Mouse (Mus musculus) midbrain, embryonic 16.5 days (tissue): ENCODE data around the gene Wdr61. TPM values are rescaled to one million over a fixed set of nuclear protein-coding genes. Genes with fewer than 3 reads are reported as not detected.

Experiments used
- ATAC-seq: fragments of 200-750 bp; cut with Nextera tagmentation; 2 replicates; pipeline ENCODE4 v1.8.0; 2017; ENCODE audit warnings: moderate TSS enrichment
- H3K27ac ChIP-seq: fragments of 300-500 bp; sonication (generic); 2 replicates; pipeline ENCODE4 v1.5.1; 2014; ENCODE audit warnings: mild to moderate bottlenecking, low read length, mixed read lengths
- H3K27me3 ChIP-seq: fragments of 300-500 bp; sonication (generic); 2 replicates; pipeline ENCODE4 v1.6.1; 2014; ENCODE audit warnings: low read depth, low read length, mixed read lengths; ENCODE audit not compliant: control insufficient read depth, insufficient read depth
- H3K36me3 ChIP-seq: fragments of 300-500 bp; sonication (generic); 2 replicates; pipeline ENCODE4 v1.6.1; 2014; ENCODE audit warnings: mild to moderate bottlenecking, low read length, moderate library complexity, mixed read lengths; ENCODE audit not compliant: control insufficient read depth, insufficient read depth
- H3K4me1 ChIP-seq: fragments of 300-500 bp; sonication (generic); 2 replicates; pipeline ENCODE4 v1.6.1; 2014; ENCODE audit warnings: mild to moderate bottlenecking, low read length, mixed read lengths; ENCODE audit not compliant: control insufficient read depth, insufficient read depth
- H3K4me2 ChIP-seq: fragments of 300-500 bp; sonication (generic); 2 replicates; pipeline ENCODE4 v1.6.1; 2014; ENCODE audit warnings: mild to moderate bottlenecking, low read length, mixed read lengths
- H3K4me3 ChIP-seq: fragments of 300-500 bp; sonication (generic); 2 replicates; pipeline ENCODE4 v1.5.1; 2014; ENCODE audit warnings: low read depth, mild to moderate bottlenecking, low read length, moderate library complexity, mixed read lengths
- H3K9ac ChIP-seq: fragments of 300-500 bp; sonication (generic); 2 replicates; pipeline ENCODE4 v1.6.1; 2014; ENCODE audit warnings: low read depth, low read length, mixed read lengths
- H3K9me3 ChIP-seq: fragments of 300-500 bp; sonication (generic); replicated peaks from 2 replicates; pipeline ENCODE4 v1.6.1; 2014; ENCODE audit warnings: mild to moderate bottlenecking, low read length, mixed read lengths; ENCODE audit not compliant: control insufficient read depth, poor library complexity, severe bottlenecking
- WGBS: fragments of 180-500 bp; shearing (Covaris S2); extraction: QIAGEN DNeasy Blood & Tissue Kit; methylation state at CpG from one replicate; pipeline ENCODE4 v1.1.7; 2014; 5-methylcytosine and 5-hydroxymethylcytosine counted together
- microRNA-seq: library from miRNA; unstranded; fragments of <30 nt; microRNA quantifications from one replicate; pipeline ENCODE4, GENCODE M21; 2017
- polyA plus RNA-seq: library from polyadenylated mRNA; unstranded; fragments of >200 nt; fragmentation: Nextera tagmentation; extraction: Ambion mirVana; gene quantifications from 2 replicates; pipeline ENCODE4 v1.2.1, GENCODE M21; 2015

The Wdr61 gene
- polyA plus RNA-seq, 1 experiment from 2014 or later, result 91.9 TPM

DNA sequence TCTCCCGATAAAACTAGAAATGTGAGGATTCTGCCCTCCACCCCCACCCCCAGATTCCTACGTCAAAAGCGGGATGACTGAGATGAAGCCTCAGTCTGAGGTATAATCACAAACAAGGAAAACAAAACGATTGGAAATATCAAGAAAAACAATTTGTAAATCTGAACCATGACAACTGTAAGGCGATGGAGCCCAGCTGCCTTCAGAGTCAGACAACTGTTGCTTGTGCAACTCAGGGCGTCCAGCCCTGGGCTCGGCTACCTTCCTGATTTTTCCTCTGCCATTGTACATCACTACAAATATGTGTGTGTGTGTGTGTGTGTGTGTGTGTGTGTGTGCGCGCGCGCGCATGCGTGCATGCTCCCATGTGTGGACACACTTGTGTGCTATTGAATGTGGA is 60.4 kb downstream of the Wdr61 start:
- Histone ChIP-seq H3K4me1 (no peaks in the 10 kb centered on the region), H3K4me2 (no peak overlapping the region), H3K36me3 (no peaks in the 10 kb centered on the region), H3K4me3 (no peak overlapping the region), H3K9ac (no peak overlapping the region), H3K27me3 (no peaks in the 10 kb centered on the region), H3K9me3 (no peaks in the 10 kb centered on the region), H3K27ac (no peak overlapping the region)
- 88% methylated on average over 13 of the region's 13 CpGs for WGBS
- ATAC-seq, result no peak

DNA sequence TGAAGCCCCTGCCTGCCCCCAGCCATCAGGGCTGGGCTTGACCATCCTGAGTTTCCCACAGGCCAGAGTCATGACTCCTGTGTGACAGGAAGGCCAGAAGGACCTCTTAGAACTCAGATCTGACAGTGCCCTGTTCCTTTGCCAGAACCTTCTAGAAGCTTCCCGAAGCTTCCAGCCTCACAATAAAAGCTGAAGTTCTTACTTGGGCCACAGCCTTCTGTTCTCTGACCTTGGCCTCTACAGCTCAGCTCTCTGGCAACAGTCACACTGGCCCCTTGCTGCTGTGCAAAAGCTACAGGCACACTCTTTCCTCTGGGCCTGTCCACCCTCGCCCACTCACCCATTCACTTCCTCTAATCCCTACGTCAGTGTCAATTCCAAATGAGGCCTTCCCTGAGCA is 62.4 kb downstream of the Wdr61 start:
- no peaks in the 10 kb centered on the region for H3K9me3 ChIP-seq
- no peak overlapping the region for H3K27ac ChIP-seq
- H3K36me3 ChIP-seq, result no peaks in the 10 kb centered on the region
- no peaks in the 10 kb centered on the region for H3K27me3 ChIP-seq
- no peak overlapping the region for H3K4me3 ChIP-seq
- H3K4me1 ChIP-seq, result no peaks in the 10 kb centered on the region
- H3K4me2 ChIP-seq, result no peak overlapping the region
- no peak for ATAC-seq
- 80% methylated on average over 3 of the region's 3 CpGs for WGBS
- H3K9ac ChIP-seq, result no peak overlapping the region

DNA sequence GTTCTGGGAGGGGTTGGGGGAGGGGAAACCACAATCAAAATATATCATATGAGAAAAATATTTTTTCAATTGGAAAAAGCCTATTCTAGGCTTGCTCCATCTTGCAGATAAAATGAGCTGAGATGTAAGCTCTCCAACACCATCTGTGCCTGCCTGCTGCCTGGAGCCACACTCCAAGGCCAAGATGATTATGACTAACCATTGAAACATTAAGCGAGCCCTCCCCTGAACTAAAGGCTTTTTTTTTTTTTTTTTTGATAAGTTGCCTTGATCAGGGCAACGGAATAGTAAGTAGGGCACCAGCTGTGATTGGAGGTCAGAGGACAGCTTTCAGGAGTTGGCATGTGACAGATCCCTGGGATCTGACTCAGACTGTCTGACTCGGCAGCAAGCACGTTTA is 65.9 kb downstream of the Wdr61 start:
- 46% methylated on average over 4 of the region's 4 CpGs for WGBS
- H3K27ac ChIP-seq, result no peak overlapping the region
- H3K4me1 ChIP-seq, result no peaks in the 10 kb centered on the region
- H3K9me3 ChIP-seq, result no peaks in the 10 kb centered on the region
- no peak overlapping the region for H3K4me2 ChIP-seq
- no peaks in the 10 kb centered on the region for H3K27me3 ChIP-seq
- no peaks in the 10 kb centered on the region for H3K36me3 ChIP-seq
- no peak overlapping the region for H3K9ac ChIP-seq
- H3K4me3 ChIP-seq, result no peak overlapping the region
- ATAC-seq, result no peak

DNA sequence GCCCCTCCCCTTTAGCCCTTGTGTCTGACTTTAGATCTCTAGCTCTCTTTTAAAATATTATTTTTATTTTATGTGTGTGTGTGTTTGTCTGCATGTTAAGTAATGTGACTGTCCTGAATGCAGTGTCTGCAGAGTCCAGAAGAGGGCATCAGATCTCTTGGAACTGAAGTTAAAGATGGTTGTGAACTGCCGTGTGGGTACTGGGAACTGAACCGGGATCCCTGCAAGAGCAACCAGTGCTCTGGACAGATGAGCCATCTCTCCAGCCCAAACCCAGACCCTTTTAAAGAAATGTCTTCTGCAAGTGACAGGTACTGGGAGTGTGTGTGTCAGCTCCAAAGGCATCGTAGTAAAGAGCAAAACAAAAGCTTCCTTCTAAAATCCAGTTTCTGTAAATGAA is 68.2 kb downstream of the Wdr61 start:
- H3K4me3 ChIP-seq, result no peak overlapping the region
- WGBS, result 95% methylated on average over 3 of the region's 3 CpGs
- H3K9me3 ChIP-seq, result no peaks in the 10 kb centered on the region
- H3K4me1 ChIP-seq, result no peaks in the 10 kb centered on the region
- H3K27me3 ChIP-seq, result no peaks in the 10 kb centered on the region
- H3K36me3 ChIP-seq, result no peaks in the 10 kb centered on the region
- H3K9ac ChIP-seq, result no peak overlapping the region
- no peak for ATAC-seq
- H3K4me2 ChIP-seq, result no peak overlapping the region
- no peak overlapping the region for H3K27ac ChIP-seq

Small RNA genes within 50 kb of the gene (microRNA-seq; reads per million reads assigned to microRNA genes)
- gene Mir5710, result not detected

Other genes with a start within 250 kb of the Wdr61 start
- 53.4 and 59.3 TPM in 2 replicates for gene Dmxl2, start 232.9 kb downstream of the Wdr61 start, polyA plus RNA-seq
- gene Sh2d7, start 195.5 kb downstream of the Wdr61 start, polyA plus RNA-seq, result not detected in 2 replicates
- 54.6 and 60.3 TPM in 2 replicates for gene Cib2, start 174.3 kb downstream of the Wdr61 start, polyA plus RNA-seq
- gene Idh3a, start 148.2 kb downstream of the Wdr61 start, polyA plus RNA-seq, result 148 and 165 TPM in 2 replicates
- gene Acsbg1, start 72.6 kb downstream of the Wdr61 start, polyA plus RNA-seq, result 20.6 and 33.4 TPM in 2 replicates
- 7.4 and 8.4 TPM in 2 replicates for gene Dnaja4, start 35.6 kb downstream of the Wdr61 start, polyA plus RNA-seq
- gene Crabp1, start 30.2 kb upstream of the Wdr61 start, polyA plus RNA-seq, result 19.3 TPM in 2 replicates
- gene Ireb2, start 129.3 kb upstream of the Wdr61 start, polyA plus RNA-seq, result 38.9 and 46.3 TPM in 2 replicates
- 1.8 and 2.2 TPM in 2 replicates for gene Hykk, start 182.8 kb upstream of the Wdr61 start, polyA plus RNA-seq
- 251 and 256 TPM in 2 replicates for gene Psma4, start 216.3 kb upstream of the Wdr61 start, polyA plus RNA-seq
- 0.67 and 1.2 TPM in 2 replicates for gene AY074887, start 216.5 kb upstream of the Wdr61 start, polyA plus RNA-seq
- gene Chrna5, start 246.4 kb upstream of the Wdr61 start, polyA plus RNA-seq, result 1.9 and 2.7 TPM in 2 replicates